Mouse (Mus musculus) myocyte (in vitro differentiated cells): ENCODE data around the gene Acvr2a.

Experiments used
- CEBPB ChIP-seq: IDR thresholded peaks from 2 replicates; pipeline ENCODE4 v1.6.1; 2011; ENCODE audit warnings: mild to moderate bottlenecking, moderate library complexity; ENCODE audit not compliant: poor library complexity, insufficient read depth, severe bottlenecking
- E2F4 ChIP-seq: IDR thresholded peaks from one replicate; pipeline ENCODE4 v1.6.1; 2011; ENCODE audit warnings: mild to moderate bottlenecking, control low read depth, moderate library complexity; ENCODE audit not compliant: insufficient read depth
- MAX ChIP-seq: IDR thresholded peaks from one replicate; pipeline ENCODE4 v1.6.1; 2011; ENCODE audit warnings: low read depth, mild to moderate bottlenecking, control low read depth
- MYOD1 ChIP-seq, 3 experiments: IDR thresholded peaks; one replicate each; pipeline ENCODE4 v1.6.1; 2011; ENCODE audit warnings: control low read depth in 2 of 3, low read depth in 2 of 3, mild to moderate bottlenecking in 2 of 3, moderate library complexity in 1 of 3; ENCODE audit not compliant: insufficient read length in 2 of 3, control insufficient read depth in 1 of 3
- MYOG ChIP-seq, 3 experiments: IDR thresholded peaks; one replicate each; pipeline ENCODE4 v1.6.1; 2011; ENCODE audit warnings: control low read depth in 2 of 3, low read depth in 2 of 3, mild to moderate bottlenecking in 2 of 3; ENCODE audit not compliant: insufficient read length in 2 of 3, control insufficient read depth in 1 of 3, insufficient read depth in 1 of 3
- POLR2A ChIP-seq: IDR thresholded peaks from one replicate; pipeline ENCODE4 v1.6.1; 2011; ENCODE audit warnings: low read depth, mild to moderate bottlenecking, control low read depth, moderate library complexity; ENCODE audit not compliant: insufficient read length
- POLR2AphosphoS2 ChIP-seq: IDR thresholded peaks from one replicate; pipeline ENCODE4 v1.6.1; 2011; ENCODE audit warnings: low read depth, control low read depth; ENCODE audit not compliant: insufficient read length
- REST ChIP-seq: IDR thresholded peaks from one replicate; pipeline ENCODE4 v1.6.1; 2011; ENCODE audit warnings: mild to moderate bottlenecking, control low read depth, moderate library complexity; ENCODE audit not compliant: insufficient read depth, insufficient read length
- TCF12 ChIP-seq: IDR thresholded peaks from one replicate; pipeline ENCODE4 v1.6.1; 2011; ENCODE audit warnings: mild to moderate bottlenecking, control low read depth; ENCODE audit not compliant: poor library complexity, insufficient read depth, severe bottlenecking
- USF1 ChIP-seq: IDR thresholded peaks from one replicate; pipeline ENCODE4 v1.6.1; 2011; ENCODE audit warnings: low read depth, mild to moderate bottlenecking, control low read depth, moderate library complexity

DNA sequence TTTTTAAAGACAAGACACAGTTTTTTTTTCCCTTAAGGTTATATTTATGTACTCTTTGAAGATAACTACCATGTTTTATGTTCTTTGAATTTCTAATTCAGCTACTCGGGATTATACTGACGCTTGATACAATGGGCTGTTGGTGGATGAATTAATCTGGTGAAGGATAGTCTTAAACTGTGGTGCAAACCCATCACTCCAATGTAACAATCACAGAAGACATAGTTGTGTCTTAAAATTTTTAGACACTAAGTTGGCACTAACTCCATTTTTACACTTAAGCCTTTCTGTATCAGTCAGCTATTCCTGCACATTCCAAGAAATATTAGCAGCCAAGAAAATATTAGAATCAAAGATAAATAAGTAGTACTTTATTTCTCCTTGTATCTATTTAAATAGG is 45.7 kb upstream of the Acvr2a start:
- TF ChIP-seq USF1: no peak
- TF ChIP-seq POLR2A: no peak
- TF ChIP-seq POLR2AphosphoS2: no peak
- TF ChIP-seq E2F4: no peak
- TF ChIP-seq TCF12: no peak
- TF ChIP-seq MYOG (IDR thresholded peaks at IDR 0.05; ENCODE audit: control insufficient read depth in 1 of 3, insufficient read depth in 1 of 3, insufficient read length in 2 of 3, low read depth in 2 of 3): no peak
- TF ChIP-seq CEBPB: no peak
- TF ChIP-seq MYOD1 (IDR thresholded peaks at IDR 0.05; ENCODE audit: control insufficient read depth in 1 of 3, insufficient read length in 2 of 3, low read depth in 2 of 3): no peak
- no peak for TF ChIP-seq MAX
- TF ChIP-seq REST: no peak
